Mouse (Mus musculus) limb, embryonic 12.5 days (tissue): Measurements from ENCODE around the gene Rngtt. TPM values are rescaled to one million over a fixed set of nuclear protein-coding genes. Genes with fewer than 3 reads are reported as not detected.
"Not testable (repeated sequence)": the region's sequence is repeated elsewhere in the genome, so short reads cannot be mapped to it uniquely, and the experiment has no call there.

Source experiments
- ATAC-seq: fragments of 200-750 bp; cut with Nextera tagmentation; 2 replicates; pipeline ENCODE4 v1.8.0; 2017; ENCODE audit warnings: low read depth, moderate TSS enrichment; ENCODE audit not compliant: insufficient number of reproducible peaks, insufficient read depth, low FRiP score, low TSS enrichment
- H3K27ac ChIP-seq: fragments of 300-500 bp; sonication (generic); 2 replicates; pipeline ENCODE4 v1.5.1; 2016; ENCODE audit warnings: mild to moderate bottlenecking, moderate library complexity
- H3K27me3 ChIP-seq: fragments of 300-500 bp; sonication (generic); 2 replicates; pipeline ENCODE4 v1.6.1; 2016; ENCODE audit warnings: mild to moderate bottlenecking, moderate library complexity
- H3K36me3 ChIP-seq: fragments of 300-500 bp; sonication (generic); 2 replicates; pipeline ENCODE4 v1.6.1; 2016; ENCODE audit warnings: mild to moderate bottlenecking, moderate library complexity
- H3K4me1 ChIP-seq: fragments of 300-500 bp; sonication (generic); replicated peaks from 2 replicates; pipeline ENCODE4 v1.6.1; 2016
- H3K4me2 ChIP-seq: fragments of 300-500 bp; sonication (generic); 2 replicates; pipeline ENCODE4 v1.6.1; 2016; ENCODE audit warnings: mild to moderate bottlenecking, moderate library complexity
- H3K4me3 ChIP-seq: fragments of 300-500 bp; sonication (generic); replicated peaks from 2 replicates; pipeline ENCODE4 v1.5.1; 2016; ENCODE audit warnings: mild to moderate bottlenecking
- H3K9ac ChIP-seq: fragments of 300-500 bp; sonication (generic); replicated peaks from 2 replicates; pipeline ENCODE4 v1.6.1; 2016; ENCODE audit warnings: mild to moderate bottlenecking, moderate library complexity
- H3K9me3 ChIP-seq: fragments of 300-500 bp; sonication (generic); 2 replicates; pipeline ENCODE4 v1.6.1; 2016; ENCODE audit warnings: mild to moderate bottlenecking, moderate library complexity
- WGBS: fragments of 180-500 bp; shearing (Covaris S2); methylation state at CpG from one replicate; pipeline ENCODE4 v1.1.7; 2016; 5-methylcytosine and 5-hydroxymethylcytosine counted together
- polyA plus RNA-seq: library from polyadenylated mRNA; unstranded; fragments of >200 nt; fragmentation: Nextera tagmentation; extraction: Ambion mirVana; gene quantifications from 2 replicates; pipeline ENCODE4 v1.2.1, GENCODE M21; 2016

The Rngtt gene
- polyA plus RNA-seq, 1 experiment from 2014 or later, result 38.6 TPM

GRCm38 (mm10) chr4:33450356-33450755 lies 140.2 kb downstream of the Rngtt start:
- H3K36me3 ChIP-seq, H3K9ac ChIP-seq, H3K27ac ChIP-seq, H3K4me2 ChIP-seq, H3K4me1 ChIP-seq, H3K4me3 ChIP-seq, H3K9me3 ChIP-seq, H3K27me3 ChIP-seq, ATAC-seq: not testable (repeated sequence)
- 93% methylated on average over 8 of the region's 8 CpGs for WGBS

- Histone ChIP-seq H3K36me3 (peaks cover 8% of the 10 kb centered on the region; the same call in 1 of the 2 replicates), H3K9ac (no peak overlapping the region), H3K4me1 (no peaks in the 10 kb centered on the region), H3K4me3 (no peak overlapping the region), H3K27ac (no peak overlapping the region), H3K27me3 (no peaks in the 10 kb centered on the region), H3K9me3 (no peaks in the 10 kb centered on the region), H3K4me2 (no peak overlapping the region)
- 96% methylated on average over 3 of the region's 3 CpGs for WGBS
- ATAC-seq, result no peak
Measured at GRCm38 (mm10) chr4:33459851-33460250, 149.7 kb downstream of the Rngtt start.

GRCm38 (mm10) chr4:33464432-33464831 lies 154.3 kb downstream of the Rngtt start:
- H3K4me2 ChIP-seq, result no peak overlapping the region
- no peaks in the 10 kb centered on the region for H3K4me1 ChIP-seq
- WGBS, result 76% methylated on average over 1 of the region's 1 CpGs
- H3K27me3 ChIP-seq, result no peaks in the 10 kb centered on the region
- ATAC-seq, result no peak
- no peaks in the 10 kb centered on the region for H3K9me3 ChIP-seq
- H3K27ac ChIP-seq, result no peak overlapping the region
- no peak overlapping the region for H3K9ac ChIP-seq
- peaks cover 16% of the 10 kb centered on the region; the same call in 1 of the 2 replicates for H3K36me3 ChIP-seq
- no peak overlapping the region for H3K4me3 ChIP-seq

- 89% methylated on average over 3 of the region's 3 CpGs for WGBS
- Histone ChIP-seq H3K4me2 (no peak overlapping the region), H3K27me3 (no peaks in the 10 kb centered on the region), H3K27ac (no peak overlapping the region), H3K4me3 (no peak overlapping the region), H3K36me3 (peaks cover 16% of the 10 kb centered on the region; the same call in 1 of the 2 replicates), H3K9me3 (no peaks in the 10 kb centered on the region), H3K4me1 (no peaks in the 10 kb centered on the region), H3K9ac (no peak overlapping the region)
- no peak for ATAC-seq
Measured at GRCm38 (mm10) chr4:33465871-33466270, 155.8 kb downstream of the Rngtt start.

GRCm38 (mm10) chr4:33466970-33467399 lies 156.9 kb downstream of the Rngtt start:
- 91% methylated on average over 2 of the region's 2 CpGs for WGBS
- ATAC-seq, result no peak

GRCm38 (mm10) chr4:33467627-33468026 lies 157.5 kb downstream of the Rngtt start:
- Histone ChIP-seq H3K27me3 (no peaks in the 10 kb centered on the region), H3K9ac (no peak overlapping the region), H3K4me1 (no peaks in the 10 kb centered on the region), H3K27ac (no peak overlapping the region), H3K4me2 (no peak overlapping the region), H3K9me3 (no peaks in the 10 kb centered on the region), H3K36me3 (peaks cover 11% of the 10 kb centered on the region; the same call in 1 of the 2 replicates), H3K4me3 (no peak overlapping the region)
- WGBS, result 84% methylated on average over 1 of the region's 1 CpGs
- no peak for ATAC-seq

More at GRCm38 (mm10) chr4:33466970-33467399, 156.9 kb downstream of the Rngtt start:
- Histone ChIP-seq H3K36me3 (peaks cover 16% of the 10 kb centered on the region; the same call in 1 of the 2 replicates), H3K9ac (no peak overlapping the region), H3K4me3 (no peak overlapping the region), H3K4me2 (no peak overlapping the region), H3K4me1 (no peaks in the 10 kb centered on the region), H3K9me3 (no peaks in the 10 kb centered on the region), H3K27ac (no peak overlapping the region), H3K27me3 (no peaks in the 10 kb centered on the region)

- 82% methylated on average over 3 of the region's 3 CpGs for WGBS
Measured at GRCm38 (mm10) chr4:33468151-33468550, 158.0 kb downstream of the Rngtt start.

GRCm38 (mm10) chr4:33470671-33471302 lies 160.7 kb downstream of the Rngtt start:
- Histone ChIP-seq H3K27me3 (no peaks in the 10 kb centered on the region), H3K4me1 (no peaks in the 10 kb centered on the region), H3K9ac (no peak overlapping the region), H3K4me2 (no peak overlapping the region), H3K27ac (no peak overlapping the region), H3K36me3 (peaks cover 5% of the 10 kb centered on the region; the same call in 1 of the 2 replicates), H3K4me3 (no peak overlapping the region), H3K9me3 (no peaks in the 10 kb centered on the region)
- WGBS, result 92% methylated on average over 1 of the region's 1 CpGs
- no peak for ATAC-seq

More at GRCm38 (mm10) chr4:33468151-33468550, 158.0 kb downstream of the Rngtt start:
- ATAC-seq, result no peak
- Histone ChIP-seq H3K36me3 (peaks cover 11% of the 10 kb centered on the region; the same call in 1 of the 2 replicates), H3K27me3 (no peaks in the 10 kb centered on the region), H3K4me3 (no peak overlapping the region), H3K4me1 (no peaks in the 10 kb centered on the region), H3K27ac (no peak overlapping the region), H3K9ac (no peak overlapping the region), H3K9me3 (no peaks in the 10 kb centered on the region), H3K4me2 (no peak overlapping the region)

GRCm38 (mm10) chr4:33478011-33478785 lies 168.1 kb downstream of the Rngtt start:
- Histone ChIP-seq H3K4me2 (no peak overlapping the region), H3K36me3 (no peaks in the 10 kb centered on the region), H3K9me3 (no peaks in the 10 kb centered on the region), H3K27ac (no peak overlapping the region), H3K4me3 (no peak overlapping the region), H3K27me3 (no peaks in the 10 kb centered on the region), H3K9ac (no peak overlapping the region), H3K4me1 (peaks cover 5% of the 10 kb centered on the region; the same call in 1 of the 2 replicates)
- no peak for ATAC-seq
- WGBS, result 84% methylated on average over 8 of the region's 8 CpGs

GRCm38 (mm10) chr4:33481721-33482120 lies 171.6 kb downstream of the Rngtt start:
- Histone ChIP-seq H3K4me2 (no peak overlapping the region), H3K27me3 (no peaks in the 10 kb centered on the region), H3K9ac (no peak overlapping the region), H3K4me3 (no peak overlapping the region), H3K27ac (no peak overlapping the region), H3K36me3 (no peaks in the 10 kb centered on the region), H3K4me1 (peaks cover 5% of the 10 kb centered on the region; the same call in 1 of the 2 replicates), H3K9me3 (no peaks in the 10 kb centered on the region)
- ATAC-seq, result no peak

- no peaks in the 10 kb centered on the region; the same call in 1 of the 2 replicates for H3K36me3 ChIP-seq
- H3K9me3 ChIP-seq, result no peaks in the 10 kb centered on the region
- ATAC-seq, result no peak
- H3K27ac ChIP-seq, result no peak overlapping the region
- H3K9ac ChIP-seq, result no peak overlapping the region
- no peaks in the 10 kb centered on the region for H3K4me1 ChIP-seq
- H3K4me2 ChIP-seq, result no peak overlapping the region
- H3K4me3 ChIP-seq, result no peak overlapping the region
- WGBS, result 78% methylated on average over 1 of the region's 1 CpGs
- H3K27me3 ChIP-seq, result no peaks in the 10 kb centered on the region
Measured at GRCm38 (mm10) chr4:33486050-33486449, 175.9 kb downstream of the Rngtt start.
